Mouse (Mus musculus) right cerebral cortex, adult 18-20 months (tissue): Measurements from ENCODE around the gene Prickle4.
A peak's percentile ranks its signal among the peaks of the same experiment; 100 is the strongest.

Experiments used
- DNase-seq: peaks from one replicate; pipeline ENCODE4 v3.0.0; 2022; ENCODE audit warnings: mixed read lengths

The Prickle4 gene

GRCm38 (mm10) chr17:47704692-47705091, 10.2 kb upstream of the Prickle4 start:
- no peak for DNase-seq

GRCm38 (mm10) chr17:47703556-47703955, 9.0 kb upstream of the Prickle4 start:
- no peak for DNase-seq

- no peak for DNase-seq
Observed at GRCm38 (mm10) chr17:47702548-47703345, 8.2 kb upstream of the Prickle4 start.

- no peak for DNase-seq
Observed at GRCm38 (mm10) chr17:47701793-47702192, 7.3 kb upstream of the Prickle4 start.

GRCm38 (mm10) chr17:47699055-47699454, 4.5 kb upstream of the Prickle4 start:
- DNase-seq: no peak

DNA sequence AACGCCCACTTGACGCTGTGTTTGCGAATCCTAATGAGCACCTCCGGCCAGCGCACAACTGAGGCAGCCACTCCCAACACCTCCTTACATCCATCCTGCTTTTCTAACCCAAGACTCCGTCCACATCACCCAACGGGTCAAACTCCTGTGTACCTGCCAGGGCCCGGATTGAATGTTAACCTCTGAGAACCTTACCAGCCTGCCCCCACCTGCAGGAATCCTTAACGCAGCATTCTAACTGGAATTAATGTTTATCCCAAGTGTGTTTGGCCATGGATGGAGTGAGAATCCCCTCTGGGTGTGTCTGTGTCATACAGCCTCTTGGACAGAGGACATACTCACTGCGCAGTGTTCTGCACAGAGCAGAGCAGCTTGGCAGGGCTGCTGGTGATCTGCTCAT, 3.6 kb upstream of the Prickle4 start:
- no peak for DNase-seq

DNA sequence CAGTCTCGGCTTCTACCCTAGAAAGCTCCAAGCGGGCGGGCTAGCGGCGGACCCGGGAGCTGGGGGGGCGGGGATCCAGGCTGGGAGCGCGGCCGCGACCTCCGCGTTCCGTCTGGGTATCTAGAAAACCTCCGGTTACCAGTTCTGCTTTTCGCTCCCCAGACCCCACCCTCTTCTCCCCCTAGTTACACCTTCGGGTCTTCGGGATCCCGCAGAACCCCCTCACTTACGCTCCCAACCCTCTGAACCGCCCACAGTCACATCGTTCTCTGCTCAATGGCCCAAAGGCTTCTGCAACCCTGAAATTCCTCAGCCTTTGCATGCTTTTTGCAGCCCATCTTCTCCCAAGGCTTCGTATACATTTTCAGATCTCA, 788 bp upstream of the Prickle4 start:
- no peak for DNase-seq

GRCm38 (mm10) chr17:47694442-47694502, 264 bp downstream of the Prickle4 start, which contains the start of gene Gm21981:
Gm21981 (minus strand) TSS chr17:47694455.
- DNase-seq: no peak

GRCm38 (mm10) chr17:47693671-47694441, 680 bp downstream of the Prickle4 start:
- no peak for DNase-seq

GRCm38 (mm10) chr17:47691650-47692049, 2.9 kb downstream of the Prickle4 start:
- DNase-seq: no peak

DNA sequence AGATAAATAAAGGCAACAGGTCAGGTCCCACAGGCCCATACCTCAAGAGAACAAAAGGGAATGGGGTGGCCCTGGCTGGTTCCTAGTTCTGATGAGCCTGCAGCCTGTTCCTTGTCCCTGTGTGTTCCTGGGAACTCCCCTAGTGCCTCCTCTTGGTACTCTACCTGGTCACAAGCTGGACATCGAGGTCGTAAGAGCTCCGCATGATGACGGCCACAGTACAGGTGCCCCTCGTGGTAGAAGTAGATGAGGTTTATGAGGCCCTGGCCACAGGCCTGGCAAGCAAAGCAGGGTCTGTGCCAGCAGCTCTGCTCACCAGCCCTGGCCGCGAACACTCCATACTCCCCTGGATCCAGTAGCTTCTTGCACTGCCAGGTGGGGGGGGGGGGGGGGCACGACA, 4.6 kb downstream of the Prickle4 start:
- no peak for DNase-seq

- DNase-seq: peak; percentile 85
Observed at GRCm38 (mm10) chr17:47688608-47689575, 5.6 kb downstream of the Prickle4 start, which contains the start of gene Frs3. Frs3 (plus strand) TSS chr17:47689030.

DNA sequence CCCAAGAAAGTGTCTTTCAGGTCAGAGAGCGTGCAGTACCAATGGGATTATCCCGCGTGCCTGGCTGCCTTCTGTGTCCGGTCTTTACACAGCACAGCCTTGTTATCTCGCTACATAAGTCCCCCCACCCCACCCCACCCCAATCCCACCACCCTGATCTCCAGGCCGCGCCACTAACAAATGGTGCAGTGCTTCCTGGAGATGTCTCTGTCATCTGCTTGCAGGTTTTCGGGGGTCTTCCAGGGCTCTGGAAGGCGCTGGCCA, 6.3 kb downstream of the Prickle4 start, which contains the start of gene Tomm6:
Tomm6 (minus strand) TSS at position 43 of the 264 bp plus-strand sequence.
- no peak for DNase-seq

DNA sequence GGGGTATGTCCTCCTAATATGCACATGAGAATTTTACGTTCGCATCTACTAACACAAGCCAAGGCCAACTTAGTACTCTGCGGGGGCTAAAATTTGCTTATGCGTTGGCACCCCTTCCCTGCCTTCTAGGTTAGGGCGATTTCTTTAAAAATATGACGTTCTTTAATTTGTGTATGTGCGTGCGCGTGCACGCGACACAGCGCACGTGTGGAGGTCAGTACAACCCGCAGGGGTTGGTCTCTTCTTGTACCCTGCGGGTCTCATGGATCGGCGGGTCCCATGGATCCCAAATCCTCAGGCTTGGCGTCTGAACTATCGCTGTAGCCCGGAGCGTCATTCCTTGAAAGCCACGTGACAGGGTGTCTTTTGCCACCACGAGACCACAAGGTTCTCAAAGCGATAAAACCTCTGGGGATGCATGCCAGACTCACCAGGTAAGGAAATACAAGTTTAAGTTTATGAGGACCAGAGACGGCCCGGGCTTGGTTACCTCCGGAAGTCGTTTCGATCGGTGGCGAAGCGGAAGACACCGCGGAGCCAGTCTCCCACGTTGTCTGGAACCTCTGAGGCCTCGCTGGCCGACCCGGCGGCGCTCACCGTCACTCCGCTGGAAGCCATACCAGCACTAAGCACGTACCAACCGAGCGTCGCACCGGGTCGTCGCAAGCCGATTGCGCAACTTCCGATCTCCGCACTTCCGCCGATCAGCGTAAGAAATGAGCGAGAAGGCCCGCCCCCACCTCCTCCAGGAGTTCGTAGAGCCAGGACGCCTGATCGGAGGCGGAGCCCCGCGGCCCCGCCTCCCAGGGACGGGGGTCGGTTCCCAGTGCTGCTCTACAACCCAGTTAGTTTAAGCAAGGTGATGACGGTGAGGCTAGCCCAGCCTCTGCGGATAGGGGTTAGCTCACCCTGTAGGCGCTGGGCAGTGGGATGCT, 6.9 kb downstream of the Prickle4 start:
- peak; percentile 98 for DNase-seq

- DNase-seq: no peak
Observed at GRCm38 (mm10) chr17:47682836-47683235, 11.7 kb downstream of the Prickle4 start.

- DNase-seq: no peak
Observed at GRCm38 (mm10) chr17:47678702-47679101, 15.8 kb downstream of the Prickle4 start.

GRCm38 (mm10) chr17:47678238-47678637, 16.3 kb downstream of the Prickle4 start:
- DNase-seq: no peak

DNA sequence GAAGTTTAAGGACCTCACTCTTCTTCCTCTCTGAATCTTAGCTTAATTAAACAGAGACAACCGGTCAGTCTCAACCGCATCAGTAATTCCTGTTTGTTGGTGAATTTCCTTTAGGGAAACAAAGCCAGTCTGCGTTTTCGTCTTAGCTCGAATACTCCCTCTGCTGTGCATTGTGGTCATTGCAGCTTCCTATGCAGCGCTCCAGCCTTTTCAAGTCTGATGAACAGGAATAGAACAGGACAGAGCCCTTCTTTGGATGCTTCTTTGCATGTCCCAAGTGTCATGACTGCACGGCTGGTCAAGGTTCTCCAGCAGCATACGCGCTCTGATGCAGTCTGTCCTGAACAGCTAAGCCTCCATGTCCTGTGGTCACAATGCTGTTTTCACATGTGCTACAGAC, 18.0 kb downstream of the Prickle4 start:
- DNase-seq: peak; percentile 64

- peak; percentile 64 for DNase-seq
Observed at GRCm38 (mm10) chr17:47672311-47673111, 22.0 kb downstream of the Prickle4 start.

DNA sequence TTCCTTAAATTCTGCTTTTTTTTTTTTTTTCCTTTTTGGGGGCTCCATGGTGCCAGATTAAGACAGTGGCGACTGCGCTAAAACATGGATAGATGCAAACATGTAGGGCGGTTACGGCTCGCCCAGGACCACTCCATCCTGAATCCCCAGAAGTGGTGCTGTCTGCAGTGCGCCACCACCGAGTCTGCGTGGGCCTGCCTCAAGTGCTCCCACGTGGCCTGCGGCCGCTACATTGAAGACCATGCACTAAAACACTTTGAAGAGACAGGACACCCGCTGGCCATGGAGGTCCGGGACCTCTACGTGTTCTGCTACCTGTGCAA, 22.6 kb downstream of the Prickle4 start:
- DNase-seq: no peak

- DNase-seq: no peak
Observed at GRCm38 (mm10) chr17:47669166-47669565, 25.4 kb downstream of the Prickle4 start.

DNA sequence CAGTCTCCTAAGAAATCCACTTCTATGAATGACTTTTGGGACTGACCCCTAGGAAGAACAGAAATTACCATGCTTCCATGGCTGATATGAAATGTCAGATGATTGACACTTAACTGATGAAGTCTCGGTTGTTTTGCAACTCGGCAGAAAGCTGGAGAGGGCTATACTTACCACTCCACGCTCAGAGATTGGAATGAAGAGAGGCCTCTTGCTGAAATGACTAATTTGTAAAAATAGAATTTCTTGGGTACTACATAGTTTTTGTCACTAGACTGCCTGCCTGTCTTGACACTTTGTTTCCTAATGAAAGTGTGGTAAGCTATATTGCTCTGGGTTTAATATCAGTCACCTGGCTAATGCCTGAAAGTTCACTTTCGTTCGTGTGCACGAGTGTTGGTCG, 30.1 kb downstream of the Prickle4 start:
- DNase-seq: no peak
